Mouse (Mus musculus) kidney, adult 11 months (tissue): ENCODE results near the gene Hist1h3e.

Experiments used
- DNase-seq: peaks from one replicate; pipeline ENCODE4 v3.0.0; 2022

The Hist1h3e gene

GRCm38 (mm10) chr13:23536076-23536822 is 25.9 kb downstream of the Hist1h3e start:
- DNase-seq, result no peak

GRCm38 (mm10) chr13:23535137-23536075 is 26.8 kb downstream of the Hist1h3e start, which contains the start of gene Hist1h3g:
TSS of gene Hist1h3g (plus strand) at chr13:23535422.
- DNase-seq, result peak; percentile 77

- no peak for DNase-seq
Measured at GRCm38 (mm10) chr13:23534368-23535131, 27.6 kb downstream of the Hist1h3e start.

- peak; percentile 57 for DNase-seq
Measured at GRCm38 (mm10) chr13:23533560-23534367, 28.4 kb downstream of the Hist1h3e start, which contains the start of gene Hist1h2af. TSS of gene Hist1h2af (plus strand) at chr13:23533906.

GRCm38 (mm10) chr13:23532262-23533075 is 29.7 kb downstream of the Hist1h3e start:
- no peak for DNase-seq

GRCm38 (mm10) chr13:23530901-23531875 is 31.0 kb downstream of the Hist1h3e start, which contains the start of gene Hist1h4h:
TSS of gene Hist1h4h (plus strand) at chr13:23531050.
- peak; percentile 96 for DNase-seq

- peak; percentile 43 for DNase-seq
Measured at GRCm38 (mm10) chr13:23530181-23530900, 31.8 kb downstream of the Hist1h3e start.

GRCm38 (mm10) chr13:23529480-23530165 is 32.5 kb downstream of the Hist1h3e start:
- no peak for DNase-seq

GRCm38 (mm10) chr13:23529005-23529404 is 33.2 kb downstream of the Hist1h3e start:
- DNase-seq, result peak; percentile 27

GRCm38 (mm10) chr13:23526312-23526711 is 35.9 kb downstream of the Hist1h3e start:
- DNase-seq, result peak; percentile 83

GRCm38 (mm10) chr13:23525901-23526300 is 36.3 kb downstream of the Hist1h3e start:
- no peak for DNase-seq

- DNase-seq, result peak; percentile 58
Measured at GRCm38 (mm10) chr13:23524654-23525053, 37.5 kb downstream of the Hist1h3e start.

- no peak for DNase-seq
Measured at GRCm38 (mm10) chr13:23523976-23524375, 38.2 kb downstream of the Hist1h3e start.

GRCm38 (mm10) chr13:23521703-23522102 is 40.5 kb downstream of the Hist1h3e start:
- peak; percentile 59 for DNase-seq

GRCm38 (mm10) chr13:23519416-23519815 is 42.8 kb downstream of the Hist1h3e start:
- peak; percentile 52 for DNase-seq

- peak; percentile 62 for DNase-seq
Measured at GRCm38 (mm10) chr13:23518885-23519284, 43.3 kb downstream of the Hist1h3e start.

- DNase-seq, result no peak
Measured at GRCm38 (mm10) chr13:23518295-23518603, 43.9 kb downstream of the Hist1h3e start.

GRCm38 (mm10) chr13:23517603-23518294 is 44.4 kb downstream of the Hist1h3e start:
- peak; percentile 84 for DNase-seq
